Mouse (Mus musculus) lung, embryonic 16.5 days (tissue): ENCODE results near the gene Pnp. TPM values are rescaled to one million over a fixed set of nuclear protein-coding genes. Genes with fewer than 3 reads are reported as not detected.
A peak's percentile ranks its signal among the peaks of the same experiment; 100 is the strongest.

Experiments used
- ATAC-seq: fragments of 200-750 bp; cut with Nextera tagmentation; 2 replicates; pipeline ENCODE4 v1.8.0; 2017; ENCODE audit warnings: low read depth, mild to moderate bottlenecking, moderate library complexity
- H3K27ac ChIP-seq: fragments of 300-500 bp; sonication (generic); 2 replicates; pipeline ENCODE4 v1.5.1; 2014; ENCODE audit warnings: mild to moderate bottlenecking, control low read depth, low read length
- H3K27me3 ChIP-seq: fragments of 300-500 bp; sonication (generic); 2 replicates; pipeline ENCODE4 v1.6.1; 2014; ENCODE audit warnings: low read depth, low read length, mixed read lengths; ENCODE audit not compliant: control insufficient read depth, insufficient read depth
- H3K36me3 ChIP-seq: fragments of 300-500 bp; sonication (generic); 2 replicates; pipeline ENCODE4 v1.6.1; 2014; ENCODE audit warnings: low read length; ENCODE audit not compliant: control insufficient read depth, insufficient read depth
- H3K4me1 ChIP-seq: fragments of 300-500 bp; sonication (generic); replicated peaks from 2 replicates; pipeline ENCODE4 v1.6.1; 2014; ENCODE audit warnings: low read length, mixed read lengths; ENCODE audit not compliant: control insufficient read depth, insufficient read depth
- H3K4me2 ChIP-seq: fragments of 300-500 bp; sonication (generic); 2 replicates; pipeline ENCODE4 v1.6.1; 2014; ENCODE audit warnings: low read depth, low read length, control low read depth
- H3K4me3 ChIP-seq: fragments of 300-500 bp; sonication (generic); 2 replicates; pipeline ENCODE4 v1.5.1; 2014; ENCODE audit warnings: mild to moderate bottlenecking, low read length, control low read depth
- H3K9ac ChIP-seq: fragments of 300-500 bp; sonication (generic); 2 replicates; pipeline ENCODE4 v1.6.1; 2014; ENCODE audit warnings: low read length, control low read depth
- H3K9me3 ChIP-seq: fragments of 300-500 bp; sonication (generic); 2 replicates; pipeline ENCODE4 v1.6.1; 2016; ENCODE audit warnings: low read length; ENCODE audit not compliant: control insufficient read depth
- WGBS: fragments of 180-500 bp; shearing (Covaris S2); extraction: QIAGEN DNeasy Blood & Tissue Kit; methylation state at CpG from one replicate; pipeline ENCODE4 v1.1.7; 2014; 5-methylcytosine and 5-hydroxymethylcytosine counted together
- polyA plus RNA-seq: library from polyadenylated mRNA; unstranded; fragments of >200 nt; fragmentation: Nextera tagmentation; extraction: Ambion mirVana; gene quantifications from 2 replicates; pipeline ENCODE4 v1.2.1, GENCODE M21; 2015

Pnp gene
- polyA plus RNA-seq: 68.8 and 73.1 TPM in 2 replicates

DNA sequence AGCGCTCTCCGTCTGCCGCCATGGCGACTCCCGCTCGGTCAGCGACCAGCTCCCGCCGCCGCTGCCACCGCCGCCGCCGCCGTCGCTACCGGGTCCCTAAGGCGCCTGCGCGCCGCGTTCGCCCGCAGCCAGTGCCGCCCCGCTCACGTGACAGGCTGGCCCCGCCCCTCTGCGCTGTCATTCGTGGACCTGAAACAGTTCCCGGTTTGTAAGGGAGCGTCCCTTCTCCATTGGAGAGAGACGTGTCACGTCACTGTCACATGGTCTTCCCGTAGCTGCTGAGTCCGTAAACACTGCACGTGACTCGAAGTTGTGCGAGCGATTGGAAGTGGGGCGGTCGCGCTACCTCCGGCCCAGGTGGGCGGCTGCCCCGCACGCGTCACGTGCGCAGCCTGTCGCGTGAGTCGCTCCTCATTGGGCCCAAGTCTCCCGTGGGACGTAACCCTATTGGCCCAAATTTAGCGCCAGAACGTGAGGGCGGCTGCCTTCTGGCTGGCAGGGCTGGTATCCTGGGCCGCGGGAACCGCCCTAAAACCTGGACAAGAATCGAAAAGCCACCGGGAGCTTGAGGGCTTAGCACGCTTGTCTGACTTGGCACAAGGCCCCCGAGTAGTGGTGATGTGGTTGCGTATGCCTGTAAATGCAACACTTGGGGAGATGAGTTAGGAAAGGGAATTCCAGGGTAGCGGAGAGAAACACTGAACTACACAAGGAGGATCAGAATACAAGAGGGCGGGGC lies at the start of gene Pnp, which contains the start of gene Pip4p1:
Pnp (plus strand) TSS at position 329 of the 739 bp plus-strand sequence.
Pip4p1 (minus strand) TSS at position 103 of the 739 bp plus-strand sequence.
- peak within 1 kb of the TSS; percentile 84 for H3K4me2 ChIP-seq
- H3K9me3 ChIP-seq: no peaks in the 10 kb centered on the region
- ATAC-seq: peak; percentile 99
- H3K27ac ChIP-seq: peak within 1 kb of the TSS; percentile 90
- peak within 1 kb of the TSS; percentile 97 for H3K9ac ChIP-seq
- H3K4me1 ChIP-seq: peaks cover 17% of the 10 kb centered on the region
- peaks cover 22% of the 10 kb centered on the region for H3K36me3 ChIP-seq
- WGBS: under 1% methylated on average over 67 of the region's 68 CpGs
- no peaks in the 10 kb centered on the region for H3K27me3 ChIP-seq
- peak within 1 kb of the TSS; percentile 94 for H3K4me3 ChIP-seq

DNA sequence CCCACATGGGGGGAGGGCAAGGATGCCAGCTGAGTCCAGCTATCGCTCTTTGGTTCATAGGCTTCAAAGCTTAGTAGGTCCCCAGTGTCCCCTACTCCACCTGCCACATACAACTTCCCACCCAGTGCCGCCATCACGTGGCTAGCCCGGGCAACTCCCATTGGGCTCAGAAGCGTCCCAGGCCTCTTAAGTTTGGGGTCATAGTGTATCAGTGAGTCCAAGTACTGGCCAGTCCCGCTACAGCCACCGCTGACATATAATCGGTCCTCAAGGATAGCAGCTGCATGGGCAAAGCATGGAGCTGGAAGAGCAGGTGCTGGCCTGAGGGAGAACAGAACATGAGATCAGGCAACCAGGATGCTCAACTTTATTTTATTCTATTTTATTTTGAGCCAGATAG lies 39.3 kb upstream of the Pnp start:
- 87% methylated on average over 8 of the region's 8 CpGs for WGBS
- H3K27me3 ChIP-seq: no peaks in the 10 kb centered on the region
- no peak for ATAC-seq
- no peaks in the 10 kb centered on the region for H3K9me3 ChIP-seq
- no peak overlapping the region for H3K9ac ChIP-seq
- no peak overlapping the region for H3K27ac ChIP-seq
- H3K36me3 ChIP-seq: no peaks in the 10 kb centered on the region
- no peak overlapping the region for H3K4me2 ChIP-seq
- no peak overlapping the region for H3K4me3 ChIP-seq
- H3K4me1 ChIP-seq: peaks cover 7% of the 10 kb centered on the region

DNA sequence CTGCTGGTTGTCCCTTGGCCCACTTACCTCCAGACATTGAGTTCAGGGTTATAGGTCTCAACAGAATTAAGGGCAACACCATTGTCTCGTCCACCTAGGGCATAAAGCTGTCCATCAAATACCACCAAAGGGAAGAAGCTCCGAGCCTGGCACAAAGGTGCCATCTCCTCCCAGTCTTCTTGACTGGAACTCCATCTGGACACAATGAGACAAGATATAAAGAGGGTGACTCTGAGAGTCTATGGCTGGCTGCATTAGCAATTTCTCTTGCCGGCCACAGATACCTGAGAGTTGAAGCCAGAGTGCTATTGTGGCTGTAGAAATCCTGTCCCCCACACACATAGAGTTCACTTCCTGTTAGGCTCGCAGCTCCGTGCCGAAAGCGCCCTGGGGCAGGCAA lies 38.8 kb upstream of the Pnp start:
- no peak overlapping the region for H3K27ac ChIP-seq
- H3K4me3 ChIP-seq: no peak overlapping the region
- H3K4me2 ChIP-seq: no peak overlapping the region
- no peaks in the 10 kb centered on the region for H3K27me3 ChIP-seq
- WGBS: 81% methylated on average over 7 of the region's 7 CpGs
- H3K36me3 ChIP-seq: no peaks in the 10 kb centered on the region
- no peaks in the 10 kb centered on the region for H3K9me3 ChIP-seq
- no peak for ATAC-seq
- no peak overlapping the region for H3K9ac ChIP-seq
- peaks cover 10% of the 10 kb centered on the region for H3K4me1 ChIP-seq

DNA sequence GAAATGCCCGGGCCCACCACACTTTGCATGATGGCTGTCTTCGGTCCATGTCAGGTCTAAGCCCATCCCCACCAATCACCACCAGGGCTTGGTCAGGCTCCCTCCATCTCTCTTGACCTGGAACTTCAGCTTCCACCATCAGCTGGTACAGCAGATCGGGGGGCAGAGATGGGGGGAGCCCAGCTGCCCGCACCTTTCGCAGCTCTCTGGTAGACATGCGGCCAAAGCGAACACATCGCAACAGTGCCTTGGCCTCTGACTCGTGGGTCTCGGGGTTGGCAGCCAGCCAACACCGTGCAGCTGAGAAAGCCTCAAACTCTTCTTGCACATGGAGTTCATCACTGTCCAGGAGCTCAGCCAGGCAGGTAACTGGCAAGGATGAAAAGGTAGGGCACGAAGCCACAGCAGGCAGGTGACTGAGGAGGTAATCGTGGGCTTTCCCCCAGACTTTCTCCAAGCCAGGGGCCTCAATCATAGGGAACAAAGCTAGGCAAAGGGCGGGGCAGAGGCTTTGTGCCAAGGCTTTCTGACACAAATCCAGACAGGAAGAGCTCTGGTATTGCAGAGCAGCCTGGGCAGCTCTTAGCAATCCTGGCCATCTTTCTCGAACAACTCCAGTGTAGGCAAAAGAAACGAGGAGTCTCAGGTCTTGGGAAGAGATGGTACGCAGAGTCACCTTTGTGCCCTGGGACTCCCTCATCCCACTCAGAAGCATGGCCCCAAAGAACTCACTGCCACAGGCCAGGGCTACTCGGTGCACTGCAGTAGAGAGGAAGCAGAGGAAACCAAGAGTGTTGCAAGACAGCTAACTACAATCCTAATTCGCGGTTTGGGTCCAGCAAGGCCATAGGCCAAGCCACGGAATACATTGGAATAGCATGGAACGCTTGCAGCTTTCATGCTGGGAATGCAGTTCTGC lies 38.1 kb upstream of the Pnp start:
- Histone ChIP-seq H3K4me3 (no peak overlapping the region), H3K4me1 (peaks cover 10% of the 10 kb centered on the region), H3K27me3 (peaks cover 3% of the 10 kb centered on the region; the same call in 1 of the 2 replicates), H3K9me3 (no peaks in the 10 kb centered on the region), H3K36me3 (no peaks in the 10 kb centered on the region), H3K9ac (no peak overlapping the region), H3K27ac (no peak overlapping the region), H3K4me2 (no peak overlapping the region)
- ATAC-seq: peak; percentile 11; the same call in 1 of the 2 replicates
- WGBS: 66% methylated on average over 22 of the region's 22 CpGs

DNA sequence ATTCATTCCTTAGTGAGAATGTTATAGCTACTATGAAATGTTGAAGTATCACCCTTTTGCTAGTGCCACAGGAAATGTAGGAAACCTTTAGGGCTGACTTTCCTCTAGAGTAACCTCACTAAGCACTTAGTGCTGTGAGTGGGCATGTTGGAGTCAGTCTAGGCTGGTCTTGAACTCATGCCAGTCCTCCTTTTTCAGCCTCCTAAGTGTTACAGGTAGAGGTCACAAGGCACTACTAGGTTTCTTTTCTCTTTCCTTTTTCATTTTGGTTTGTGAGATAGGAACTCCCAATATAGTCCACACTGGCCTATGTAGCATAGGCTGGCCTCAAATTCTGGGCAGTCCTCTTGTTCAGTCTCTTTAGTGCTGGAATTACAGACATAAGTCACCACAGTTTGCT lies 35.5 kb upstream of the Pnp start:
- Histone ChIP-seq H3K4me3 (no peak overlapping the region), H3K27me3 (peaks cover 3% of the 10 kb centered on the region; the same call in 1 of the 2 replicates), H3K36me3 (no peaks in the 10 kb centered on the region), H3K27ac (no peak overlapping the region), H3K4me2 (no peak overlapping the region), H3K9ac (no peak overlapping the region), H3K9me3 (no peaks in the 10 kb centered on the region), H3K4me1 (peaks cover 10% of the 10 kb centered on the region)
- ATAC-seq: no peak

DNA sequence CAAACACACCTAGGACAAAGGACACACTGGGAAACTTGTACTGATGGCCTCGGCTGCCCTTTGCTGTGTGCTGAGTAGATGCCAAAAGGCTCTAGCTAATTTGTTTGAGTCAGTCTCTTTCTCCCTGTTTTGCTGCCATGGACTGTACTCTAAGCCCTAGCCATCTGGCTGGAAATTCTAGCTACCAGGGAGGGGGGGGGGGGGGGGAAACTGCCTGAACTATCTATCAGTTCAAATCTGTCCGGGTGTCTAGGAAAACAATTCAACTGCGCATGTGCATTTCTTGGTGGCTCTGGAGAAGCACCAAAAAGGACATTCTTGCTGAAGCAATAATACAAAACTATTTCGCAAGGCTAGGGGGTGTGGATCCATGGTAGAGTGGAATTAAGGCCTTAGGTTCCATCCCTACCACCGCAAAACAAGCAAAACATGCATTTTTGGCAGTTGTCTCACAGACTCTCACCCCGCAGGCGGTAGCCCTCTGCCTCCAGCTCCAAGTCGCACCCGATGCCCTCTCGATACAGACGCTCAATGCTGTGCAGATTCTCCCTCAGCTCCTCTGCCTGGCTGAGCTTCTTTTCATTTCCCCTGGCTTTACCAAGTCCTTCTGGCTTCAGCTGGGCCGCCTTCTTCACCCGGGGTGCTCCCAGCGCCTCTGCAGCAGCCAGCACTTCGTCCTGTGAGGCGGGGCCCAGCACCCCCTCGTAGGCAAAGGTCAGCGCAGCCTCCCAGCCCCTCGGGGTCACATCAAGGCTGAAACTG lies 34.7 kb upstream of the Pnp start:
- Histone ChIP-seq H3K36me3 (no peaks in the 10 kb centered on the region), H3K27ac (peak overlapping the region; percentile 65), H3K4me2 (peak overlapping the region; percentile 90), H3K4me3 (peak overlapping the region; percentile 51), H3K27me3 (peaks cover 3% of the 10 kb centered on the region; the same call in 1 of the 2 replicates), H3K9me3 (no peaks in the 10 kb centered on the region), H3K4me1 (peaks cover 10% of the 10 kb centered on the region), H3K9ac (peak overlapping the region; percentile 70)
- WGBS: 12% methylated on average over 19 of the region's 19 CpGs
- peak; percentile 83 for ATAC-seq

DNA sequence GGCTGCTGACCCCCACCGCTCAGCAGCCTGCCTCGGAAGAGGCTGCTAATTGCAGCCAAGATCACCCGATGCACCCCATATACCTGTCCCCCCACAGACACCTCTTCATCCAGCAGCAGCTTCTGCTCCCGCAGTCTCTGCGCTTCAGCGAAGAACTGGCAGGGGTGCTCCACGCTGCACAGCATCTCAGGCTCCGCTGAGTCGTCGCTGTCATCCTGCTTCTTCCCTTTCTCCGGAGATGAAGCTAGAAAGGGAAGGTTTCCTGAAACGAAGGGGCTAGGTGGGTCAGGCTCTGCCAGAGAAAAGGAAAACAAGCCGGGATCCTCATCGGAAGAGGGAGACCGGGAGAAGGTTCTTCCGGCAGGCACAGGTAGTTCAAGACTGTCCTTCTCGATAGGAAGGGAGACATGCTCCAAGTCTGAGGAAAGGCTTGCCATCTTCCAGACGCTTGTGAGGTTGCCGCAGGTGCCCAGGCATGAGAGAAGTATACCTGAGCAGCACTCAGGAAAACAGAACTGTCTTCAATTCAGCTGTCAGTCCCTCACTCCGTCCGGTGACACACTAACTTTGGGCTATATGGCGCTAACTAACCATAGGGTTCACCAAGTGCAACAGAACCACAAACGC lies 34.0 kb upstream of the Pnp start:
- Histone ChIP-seq H3K9me3 (no peaks in the 10 kb centered on the region), H3K27me3 (peaks cover 3% of the 10 kb centered on the region; the same call in 1 of the 2 replicates), H3K9ac (peak overlapping the region; percentile 70), H3K4me2 (peak overlapping the region; percentile 90), H3K36me3 (no peaks in the 10 kb centered on the region), H3K4me1 (peaks cover 10% of the 10 kb centered on the region), H3K27ac (peak overlapping the region; percentile 65), H3K4me3 (peak overlapping the region; percentile 51)
- no peak; the same call in none of the 2 replicates for ATAC-seq
- 14% methylated on average over 23 of the region's 23 CpGs for WGBS

DNA sequence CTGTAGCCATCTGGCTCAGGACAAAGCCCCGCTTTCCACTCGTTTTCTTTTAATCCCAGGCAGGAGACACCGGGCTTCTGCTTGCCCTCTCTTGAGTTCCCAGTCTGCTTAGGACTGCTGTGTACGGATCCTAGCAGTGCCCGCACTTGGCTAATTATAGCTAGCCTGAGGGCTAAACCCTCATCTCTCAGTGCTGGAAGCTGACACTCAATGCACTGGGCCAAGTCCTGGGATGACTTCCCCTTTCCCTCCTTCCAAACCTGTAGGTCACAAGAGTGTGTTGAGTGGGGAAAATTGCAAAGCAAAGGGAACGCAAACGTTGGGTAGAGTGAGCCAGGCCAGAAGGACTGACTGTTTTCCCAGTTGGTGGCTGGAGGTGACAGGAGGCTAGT lies 33.5 kb upstream of the Pnp start, which contains the start of gene Klhl33:
Klhl33 (minus strand) TSS at position 134 of the 392 bp plus-strand sequence.
- H3K27ac ChIP-seq: peak within 1 kb of the TSS; percentile 65
- ATAC-seq: no peak

More for the DNA sequence above, 33.5 kb upstream of the Pnp start, which contains the start of gene Klhl33:
- Histone ChIP-seq H3K9me3 (no peaks in the 10 kb centered on the region), H3K4me3 (peak within 1 kb of the TSS; percentile 51), H3K27me3 (peaks cover 3% of the 10 kb centered on the region; the same call in 1 of the 2 replicates), H3K4me2 (peak within 1 kb of the TSS; percentile 90), H3K9ac (peak within 1 kb of the TSS; percentile 70), H3K4me1 (peaks cover 10% of the 10 kb centered on the region), H3K36me3 (no peaks in the 10 kb centered on the region)
- WGBS: 49% methylated on average over 7 of the region's 7 CpGs
